Mouse (Mus musculus): ENCODE data around the gene Efna3.
A peak's percentile ranks its signal among the peaks of the same experiment; 100 is the strongest.

Efna3 gene

DNA sequence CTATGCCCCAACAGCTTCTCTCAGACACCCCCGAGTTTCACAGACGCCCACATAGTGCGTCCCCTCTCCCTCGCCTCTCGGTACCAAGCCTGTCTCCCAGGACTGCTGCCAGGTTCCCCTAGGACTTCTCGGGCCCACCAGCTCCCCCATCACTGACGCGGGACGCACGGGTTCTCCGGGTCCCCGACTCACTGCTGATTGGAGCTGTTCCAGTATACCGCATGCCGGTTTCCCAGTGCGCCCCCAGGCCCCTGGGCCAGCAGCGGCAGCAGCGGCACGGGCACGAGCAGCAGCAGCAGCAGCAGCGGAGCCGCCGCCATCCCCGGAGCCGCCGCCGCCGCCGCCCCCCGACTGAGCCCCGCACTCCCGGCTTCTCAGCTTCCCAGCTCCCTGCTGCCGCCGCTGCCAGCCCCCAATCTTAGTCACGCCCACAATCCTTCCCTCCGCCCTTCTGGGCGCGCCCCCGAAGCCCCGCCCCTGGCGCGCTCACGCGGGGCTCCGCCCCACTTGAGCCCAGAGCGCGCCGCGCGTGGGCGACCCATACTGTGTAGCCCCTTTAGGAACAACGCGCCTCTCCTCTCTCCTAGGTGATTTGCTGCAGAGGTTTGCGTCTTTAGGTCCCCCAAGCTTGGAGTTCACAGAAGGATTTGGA is at the start of gene Efna3:
TSS of gene Efna3 (minus strand) at position 452 of the 652 bp plus-strand sequence.
- no peak for DNase-seq (ENCODE audit: low read depth in 2 of 2, low spot score in 2 of 2)

DNA sequence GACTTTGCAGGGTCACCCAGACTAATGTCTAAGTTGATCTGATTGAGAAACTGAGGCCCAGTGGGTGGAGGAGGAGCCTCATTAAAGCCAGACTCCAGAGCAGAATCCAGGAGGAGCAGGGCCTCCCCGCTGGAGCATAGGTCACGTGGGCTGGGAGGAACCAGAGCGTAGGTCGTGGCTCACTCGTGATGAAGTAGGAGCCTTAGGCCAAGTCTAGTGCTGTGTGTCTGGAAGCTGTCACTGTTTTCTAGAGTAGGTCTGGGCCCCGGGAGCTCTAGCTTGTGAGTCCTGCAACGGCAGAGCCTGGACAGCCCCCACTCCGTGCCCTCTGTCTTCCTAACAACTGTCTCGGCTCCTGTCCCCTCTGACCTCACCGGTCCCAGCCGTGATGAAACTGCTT is 44.6 kb upstream of the Efna3 start:
- no peak for DNase-seq (ENCODE audit: low read depth in 2 of 2, low spot score in 2 of 2)

DNA sequence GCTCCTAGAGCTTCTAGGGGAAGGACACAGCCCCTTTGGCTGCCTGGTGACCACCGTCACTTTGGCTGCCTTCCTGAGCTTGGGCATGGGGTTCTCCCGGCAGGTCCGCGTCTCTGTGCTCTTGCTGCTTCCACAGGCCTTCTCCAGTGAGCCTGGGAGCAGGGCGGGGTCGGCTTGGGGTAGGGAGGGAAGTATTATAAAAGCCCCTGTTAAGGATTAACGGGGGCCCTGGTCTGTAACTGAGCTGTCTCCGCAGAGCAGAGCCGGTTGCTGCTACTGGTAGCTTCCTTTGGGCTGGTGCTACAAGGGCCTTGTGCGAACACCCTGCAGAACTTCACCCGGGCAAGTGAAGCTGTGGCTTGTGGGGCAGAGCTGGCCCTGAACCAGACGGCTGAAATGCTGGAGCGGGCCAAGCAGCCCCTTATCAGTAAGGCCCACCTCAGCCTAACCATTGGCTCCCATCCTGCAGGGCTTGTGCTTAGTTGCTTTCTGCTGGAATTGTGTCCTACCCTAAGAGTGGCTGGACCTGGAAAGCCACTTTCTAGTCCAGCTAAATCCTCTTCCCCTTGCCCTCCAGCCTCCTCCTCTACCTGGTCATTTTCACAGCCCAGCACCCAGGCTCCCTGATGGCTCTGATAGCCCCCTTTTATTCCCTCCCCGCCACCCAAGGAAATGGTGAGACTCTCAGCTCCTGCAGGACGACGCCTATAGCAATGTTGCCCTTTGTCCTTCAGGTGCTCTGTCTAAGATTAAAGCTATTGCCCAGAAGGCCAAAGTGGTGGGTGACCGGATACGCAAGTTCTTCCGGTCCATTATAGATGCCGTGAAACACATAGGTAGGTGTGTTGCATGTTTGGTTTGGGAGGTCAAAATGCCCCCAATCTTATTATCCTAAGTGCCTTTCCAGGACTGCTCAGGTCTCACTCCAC is 43.0 kb upstream of the Efna3 start:
- no peak for DNase-seq (ENCODE audit: low read depth in 2 of 2, low spot score in 2 of 2)

DNA sequence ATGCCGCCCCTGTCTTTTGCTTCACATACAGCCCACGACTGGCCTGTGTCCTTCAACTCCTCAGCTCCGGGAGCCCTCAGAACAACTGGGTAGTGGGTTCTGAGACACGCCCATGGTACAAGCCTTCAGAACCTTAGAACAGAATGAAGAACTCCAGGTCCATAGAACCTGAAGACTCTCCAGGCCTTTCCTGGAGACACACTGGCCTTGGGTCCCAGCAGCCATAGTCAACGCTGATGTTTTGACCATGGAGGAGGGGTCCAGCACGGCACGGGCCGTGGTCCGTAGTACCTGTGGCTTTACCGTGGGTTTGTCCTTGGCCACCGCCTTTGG is 42.4 kb upstream of the Efna3 start, which contains the start of gene Dcst1:
TSS of gene Dcst1 (minus strand) at position 101 of the 333 bp plus-strand sequence.
- no peak for DNase-seq (ENCODE audit: low read depth in 2 of 2, low spot score in 2 of 2)

DNA sequence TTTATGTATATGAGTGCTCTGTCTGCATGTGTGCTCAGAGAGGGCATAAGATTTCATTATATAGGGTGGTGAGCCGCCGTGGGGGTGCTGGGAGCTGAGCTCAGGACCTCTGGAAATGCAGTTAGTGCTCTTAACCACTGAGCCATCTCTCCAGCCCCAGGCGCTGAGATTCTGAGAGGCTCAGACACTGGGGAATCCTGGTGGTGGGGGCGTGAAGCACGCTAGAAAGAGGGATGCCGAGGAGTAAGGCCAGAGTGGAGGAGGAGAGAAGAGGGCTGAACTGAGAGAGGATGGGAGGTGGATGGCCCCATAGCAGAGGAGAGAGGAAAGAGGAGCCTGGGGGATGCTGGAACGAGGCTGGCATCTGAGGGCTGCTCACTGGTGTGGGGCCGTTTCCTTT is 41.9 kb upstream of the Efna3 start:
- DNase-seq (ENCODE audit: low read depth in 2 of 2, low spot score in 2 of 2): no peak

DNA sequence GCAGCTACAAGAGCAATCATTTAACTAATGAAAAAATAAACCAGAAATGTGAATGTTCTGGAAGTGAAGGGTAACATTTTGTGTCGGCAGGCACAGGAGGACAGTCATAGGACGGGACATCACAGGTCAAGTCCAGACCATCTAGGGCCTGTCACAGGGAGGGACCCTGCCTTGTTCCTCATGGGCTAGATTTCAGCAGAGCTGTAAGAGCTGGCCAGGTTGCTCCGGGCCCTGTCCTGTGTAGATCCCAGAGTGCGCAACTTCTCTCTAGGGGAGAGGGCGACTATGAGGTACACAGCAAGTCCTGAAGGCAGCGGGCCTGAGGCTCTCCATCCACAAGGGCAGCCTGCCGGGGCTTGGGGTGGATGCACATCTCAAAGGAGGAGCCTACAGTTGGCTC is 38.9 kb upstream of the Efna3 start, which contains the start of gene Dcst2:
TSS of gene Dcst2 (plus strand) at position 301 of the 400 bp plus-strand sequence.
- DNase-seq (ENCODE audit: low read depth in 2 of 2, low spot score in 2 of 2): no peak

DNA sequence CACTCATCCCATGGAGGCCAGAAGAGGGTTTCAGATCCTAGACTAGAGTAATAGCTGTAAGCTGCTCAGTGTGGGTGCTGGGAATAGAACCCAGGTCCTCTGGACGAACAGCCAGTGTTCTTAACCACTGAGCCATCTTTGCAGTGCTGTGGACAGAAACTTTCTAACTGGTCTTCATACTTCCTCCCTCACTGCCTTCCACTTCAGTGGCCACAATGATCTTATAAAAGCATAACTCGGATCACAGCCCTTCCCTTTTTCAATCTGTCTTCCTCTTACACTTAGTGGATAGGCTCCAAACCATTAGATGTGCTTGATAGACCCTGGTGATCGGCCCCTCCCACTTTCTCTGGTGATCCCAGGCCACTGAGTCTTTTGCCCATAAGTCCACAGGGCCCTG is 37.5 kb upstream of the Efna3 start:
- no peak for DNase-seq (ENCODE audit: low read depth in 2 of 2, low spot score in 2 of 2)

DNA sequence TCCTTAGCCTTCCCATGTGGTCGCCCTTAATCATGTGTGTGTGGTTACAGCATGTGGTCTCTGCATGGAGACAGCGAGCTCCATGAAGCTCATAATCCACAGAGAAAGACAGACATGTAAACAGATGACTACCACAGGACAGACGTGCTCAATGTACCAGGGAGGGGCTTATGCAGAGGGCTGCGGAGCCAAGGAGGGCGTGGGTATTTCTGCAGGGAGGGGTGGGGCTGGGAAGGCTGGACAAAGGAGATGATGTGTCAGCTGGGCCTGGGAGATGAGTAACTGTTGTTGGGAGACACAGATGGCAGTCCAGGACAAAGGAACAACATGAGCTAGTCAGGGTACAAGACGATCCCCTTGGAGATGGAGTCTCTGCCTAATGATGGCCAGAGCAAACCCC is 36.9 kb upstream of the Efna3 start:
- DNase-seq (ENCODE audit: low read depth in 2 of 2, low spot score in 2 of 2): no peak

DNA sequence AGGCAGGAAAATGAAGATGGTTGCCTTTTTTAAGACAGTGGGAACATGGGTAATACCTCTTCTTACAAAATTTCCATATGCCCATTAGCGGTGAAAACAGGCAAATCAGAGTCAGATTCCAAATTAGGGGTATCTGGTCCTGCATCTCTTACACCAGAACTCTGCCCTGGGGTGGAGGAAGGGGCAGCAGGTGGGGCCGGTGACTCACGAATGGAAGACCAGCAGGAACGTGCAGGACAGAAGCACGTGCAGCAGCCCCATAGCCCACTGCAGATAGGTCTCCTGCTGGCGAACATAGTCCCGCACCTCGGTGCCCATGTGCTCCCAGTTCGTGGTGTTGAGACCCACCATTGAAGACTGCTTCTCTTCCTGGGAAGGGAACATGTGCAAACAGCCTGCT is 33.3 kb upstream of the Efna3 start:
- DNase-seq (ENCODE audit: low read depth in 2 of 2, low spot score in 2 of 2): no peak

DNA sequence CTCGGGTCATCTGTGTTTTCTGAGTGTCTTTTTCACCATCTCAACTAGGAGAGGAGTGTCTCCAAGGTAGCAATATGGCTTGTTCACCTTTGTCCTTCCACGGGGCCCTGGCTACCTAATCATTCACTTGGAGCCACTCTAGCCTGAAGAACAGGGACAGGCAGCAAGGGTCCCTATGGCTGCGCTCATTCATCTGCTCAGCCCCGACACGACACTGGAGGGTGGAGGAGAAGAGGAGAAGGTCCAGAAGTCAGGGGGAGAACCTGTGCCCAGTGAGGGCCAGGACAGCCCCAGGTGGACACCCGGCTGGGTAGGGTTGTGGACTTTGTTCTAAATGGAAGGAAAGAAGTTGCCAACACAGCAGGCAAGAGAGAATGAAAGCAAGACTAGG is 32.7 kb upstream of the Efna3 start:
- DNase-seq (ENCODE audit: low read depth in 2 of 2, low spot score in 2 of 2): no peak

DNA sequence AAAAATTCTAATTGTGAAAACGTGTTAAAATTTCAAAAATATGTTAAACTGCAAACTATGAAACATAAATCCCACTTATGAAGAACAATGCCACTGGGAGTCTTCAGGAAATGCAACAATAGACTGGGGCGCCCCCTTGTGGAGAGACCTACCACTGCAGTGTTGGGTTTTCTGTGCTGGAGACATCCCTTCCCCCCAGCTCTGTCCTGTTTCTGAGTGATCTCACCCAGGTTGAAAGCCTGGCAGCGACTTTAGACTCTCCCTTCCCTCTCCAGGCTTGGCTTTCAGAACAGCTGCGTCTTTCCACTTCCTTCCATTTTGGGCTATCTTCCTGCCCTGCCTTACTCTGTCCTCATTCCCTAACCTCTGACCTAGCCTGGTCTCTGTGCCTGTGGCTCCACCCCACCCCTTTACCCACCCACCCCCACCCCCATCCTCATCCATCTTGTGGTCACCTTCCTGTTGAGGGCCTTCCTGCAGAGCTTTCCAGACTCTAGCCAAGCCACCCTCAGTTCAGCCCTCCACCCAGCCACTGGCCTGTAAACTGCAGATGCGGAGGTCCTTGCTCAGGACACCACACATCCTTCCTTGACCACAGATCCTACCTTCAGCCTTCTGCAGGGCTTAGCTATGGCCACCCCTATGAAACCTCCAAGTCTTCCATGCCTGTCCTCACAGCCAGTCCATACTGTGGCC is 32.2 kb upstream of the Efna3 start:
- peak; percentile 76 to 81 for DNase-seq (ENCODE audit: low read depth in 2 of 2, low spot score in 2 of 2)

DNA sequence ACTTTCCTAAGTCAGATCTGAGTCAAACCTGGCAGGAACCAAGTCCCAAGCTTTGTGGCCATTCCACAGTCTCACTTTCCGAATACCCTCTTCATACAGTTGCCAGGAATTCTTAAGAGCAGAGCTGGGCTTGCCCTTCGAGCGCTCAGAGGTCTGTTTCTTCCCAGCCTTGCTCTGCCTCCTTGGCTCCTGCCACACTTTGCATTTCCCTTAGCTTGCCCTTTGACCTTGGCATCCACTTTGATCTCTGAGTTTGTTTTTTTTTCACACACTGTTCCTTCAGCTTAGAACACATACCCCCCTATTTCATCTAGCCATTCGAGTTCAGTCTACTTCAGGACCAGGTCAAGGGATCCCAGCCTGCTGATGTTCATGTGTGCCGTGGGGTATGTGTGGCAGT is 28.5 kb upstream of the Efna3 start:
- DNase-seq (ENCODE audit: low read depth in 2 of 2, low spot score in 2 of 2): no peak

DNA sequence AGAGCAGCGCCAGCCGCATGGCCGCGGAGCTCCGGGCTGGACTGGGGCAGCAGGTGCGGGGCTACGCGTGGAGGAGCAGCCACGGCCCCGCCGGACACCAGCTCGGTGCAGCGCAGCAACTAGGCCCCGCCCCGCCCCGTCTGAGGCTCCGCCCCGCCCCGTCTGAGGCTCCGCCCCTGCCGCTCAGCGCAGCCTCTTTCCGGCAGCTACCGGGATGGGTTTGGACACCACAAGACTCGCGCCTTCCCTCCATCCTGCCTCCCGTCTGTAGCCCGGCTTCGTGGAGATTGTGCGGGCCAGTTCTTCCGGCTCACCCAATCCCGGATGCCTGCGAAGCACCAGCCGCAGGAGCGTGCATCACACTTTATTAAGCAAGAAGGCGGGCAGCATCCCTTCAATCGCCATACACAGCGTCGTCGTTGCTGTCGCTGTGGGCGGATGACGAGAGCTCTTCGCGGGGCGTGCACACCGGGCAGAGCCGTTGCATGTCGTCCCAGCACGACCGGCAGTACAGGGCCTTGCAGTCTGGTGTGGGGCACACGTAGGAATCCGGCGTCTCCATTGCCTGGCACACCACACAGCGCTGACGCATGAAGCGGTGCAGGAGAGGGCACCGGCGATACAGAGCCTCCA is 27.2 kb upstream of the Efna3 start, which contains the start of gene Adam15:
TSS of gene Adam15 (minus strand) at position 128 of the 633 bp plus-strand sequence.
- peak; percentile 73 to 85 for DNase-seq (ENCODE audit: low read depth in 2 of 2, low spot score in 2 of 2)

DNA sequence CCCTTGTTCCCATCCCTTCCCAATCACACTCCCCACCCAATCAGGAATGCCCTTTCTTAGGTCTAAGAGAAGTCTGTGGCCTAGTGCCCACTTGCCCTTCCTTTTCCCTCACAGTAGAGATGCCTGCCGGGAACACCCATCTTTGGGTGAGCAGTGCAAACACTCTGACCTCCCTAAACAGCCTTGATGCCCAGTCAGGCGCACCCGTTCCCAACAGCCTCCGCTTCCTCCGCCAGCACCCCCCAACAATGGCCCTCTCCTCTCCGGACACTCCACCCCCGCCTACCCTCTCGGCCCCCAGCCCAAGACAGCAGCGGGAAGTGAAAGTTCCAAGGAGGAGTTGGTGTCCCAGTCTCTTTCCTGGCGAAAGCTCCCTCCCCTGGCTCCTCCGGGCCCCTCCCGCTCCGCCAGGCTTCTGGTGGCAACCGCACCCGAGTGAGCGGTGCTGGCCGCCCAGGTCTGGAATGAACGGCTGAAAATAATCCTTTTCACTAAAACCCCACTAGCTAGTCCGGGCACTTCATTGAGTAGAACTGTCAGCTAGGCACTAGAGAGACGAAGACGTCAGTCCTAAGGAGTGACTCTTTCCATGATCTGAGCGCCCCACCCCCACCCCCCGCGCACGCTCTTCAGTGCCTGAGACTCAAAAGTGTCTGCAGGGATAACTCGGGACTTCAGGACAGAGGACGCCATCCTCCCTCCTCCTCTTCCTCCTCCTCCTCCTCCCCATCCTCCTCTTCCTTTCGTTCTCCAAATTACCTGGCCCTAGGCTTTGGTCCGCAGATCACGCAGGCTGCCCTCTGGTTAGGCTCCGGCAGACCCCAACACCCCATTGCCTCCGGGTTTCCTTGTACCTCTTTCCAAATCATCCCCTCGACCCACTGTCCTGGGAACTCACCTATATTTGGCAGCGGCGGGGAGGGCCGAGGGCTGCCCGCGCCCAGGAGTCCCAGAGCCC is 26.4 kb upstream of the Efna3 start:
- no peak for DNase-seq (ENCODE audit: low read depth in 2 of 2, low spot score in 2 of 2)

DNA sequence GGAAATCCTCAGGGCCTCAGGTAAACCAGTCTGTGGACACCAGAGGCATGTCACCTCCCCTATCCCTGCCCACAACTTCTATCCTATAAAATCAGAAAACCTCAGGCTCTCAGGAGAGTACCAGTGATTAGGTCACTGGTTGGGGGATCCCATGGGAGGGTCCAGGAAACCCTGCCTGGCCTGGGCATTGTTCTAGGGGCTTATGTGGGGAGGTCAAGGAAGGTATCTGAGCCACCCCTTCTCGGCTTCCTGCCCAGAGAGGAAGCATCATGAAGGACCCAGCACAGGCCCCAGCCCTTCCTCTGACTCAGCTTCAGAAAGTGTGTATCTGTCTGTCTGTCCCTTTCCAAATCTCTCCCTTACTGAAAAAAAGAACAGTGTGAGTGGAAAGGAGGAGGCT is 25.2 kb upstream of the Efna3 start:
- DNase-seq (ENCODE audit: low read depth in 2 of 2, low spot score in 2 of 2): no peak

DNA sequence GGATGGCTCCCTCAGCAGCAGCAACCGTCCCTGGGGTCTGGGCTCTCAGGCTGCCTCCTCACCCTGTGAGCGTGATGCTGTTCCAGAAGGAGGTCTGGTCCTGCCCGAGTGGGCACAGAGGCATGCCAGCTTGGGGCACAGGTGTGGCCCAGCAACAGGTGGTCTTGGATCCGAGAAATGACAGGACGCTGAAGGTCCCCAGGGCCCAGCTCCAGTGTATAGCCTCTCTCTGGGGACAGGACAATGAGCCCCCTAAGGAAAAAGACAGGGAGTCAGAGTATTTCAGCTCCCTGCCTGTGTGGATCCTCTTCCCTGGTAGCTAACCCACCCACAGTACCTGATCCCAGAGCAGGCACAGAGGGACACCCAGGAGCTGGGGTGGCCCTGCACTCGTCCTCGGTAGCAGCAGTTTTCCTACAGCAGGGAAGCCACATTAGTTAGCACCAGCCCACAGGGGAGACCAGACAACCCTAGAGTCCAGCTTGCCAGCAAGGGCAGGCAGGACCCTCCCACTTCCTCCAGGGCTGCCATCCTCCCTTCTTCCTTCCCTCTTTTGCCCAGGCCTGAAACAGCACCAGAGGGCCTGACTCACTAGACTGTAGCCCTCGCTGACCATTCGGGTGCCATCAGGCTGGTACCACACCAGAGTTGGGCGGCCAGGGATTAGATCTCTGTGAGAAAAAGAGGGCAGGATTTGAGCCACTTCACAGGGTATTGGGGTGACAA is 24.2 kb upstream of the Efna3 start:
- DNase-seq (ENCODE audit: low read depth in 2 of 2, low spot score in 2 of 2): no peak

DNA sequence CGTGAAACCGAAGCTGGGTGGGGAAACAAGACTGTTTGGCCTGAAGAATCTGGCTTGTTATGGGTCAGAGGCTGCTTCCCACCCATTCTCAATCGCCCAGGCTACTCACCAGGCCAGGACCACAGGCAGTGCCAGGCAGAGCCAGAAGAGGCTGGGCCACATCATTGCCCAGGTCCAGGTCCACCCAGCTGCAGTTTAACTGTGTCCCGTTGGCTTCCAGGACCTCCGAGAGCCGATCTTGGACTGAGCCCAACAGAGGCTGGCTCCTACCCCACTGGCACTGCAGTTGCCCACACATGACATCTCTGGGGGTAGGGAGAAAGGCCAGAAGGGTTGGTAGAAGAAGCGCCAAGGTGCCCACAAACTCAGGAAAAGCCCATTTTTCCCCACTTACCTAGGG is 20.5 kb upstream of the Efna3 start:
- DNase-seq (ENCODE audit: low read depth in 2 of 2, low spot score in 2 of 2): no peak

DNA sequence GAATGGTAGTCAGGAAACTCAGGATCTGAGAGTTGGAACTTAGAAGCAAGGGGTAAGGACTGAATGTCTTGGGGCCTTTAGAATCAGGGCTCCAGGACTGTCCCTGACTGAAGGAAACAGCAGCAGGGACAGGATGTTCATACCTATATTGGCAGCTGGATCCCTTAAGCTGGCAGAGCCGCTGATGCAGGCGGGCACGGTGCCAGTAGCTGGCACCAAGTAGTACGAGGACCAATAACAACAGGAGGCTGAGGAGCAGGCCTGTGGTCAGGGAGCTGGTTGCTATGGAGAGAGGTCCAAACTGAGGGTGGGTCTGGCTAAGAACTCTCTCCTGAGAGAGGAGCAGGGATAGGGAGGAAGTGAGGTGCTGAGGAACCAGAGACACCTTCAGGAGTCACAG is 19.0 kb upstream of the Efna3 start:
- no peak for DNase-seq (ENCODE audit: low read depth in 2 of 2, low spot score in 2 of 2)

DNA sequence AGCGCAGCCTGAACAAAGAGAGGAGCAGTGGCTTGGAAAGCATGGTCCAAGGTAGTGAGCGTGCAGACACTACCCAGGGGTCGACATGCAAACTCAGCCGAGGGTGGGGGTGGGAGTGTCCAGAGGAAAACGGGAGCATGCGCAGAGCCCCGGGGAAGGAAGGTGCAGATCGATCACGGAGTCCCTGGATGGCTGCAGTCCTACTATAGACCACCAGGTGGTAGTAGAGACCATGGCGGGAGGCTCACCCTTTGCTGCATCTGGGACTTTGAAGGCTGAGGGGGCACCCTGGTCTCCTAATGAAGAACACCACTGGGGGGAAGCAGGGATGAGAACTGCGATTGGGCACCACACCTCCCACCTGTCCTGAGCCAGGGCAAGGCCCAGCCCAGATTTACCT is 17.7 kb upstream of the Efna3 start:
- peak; percentile 69 to 80 for DNase-seq (ENCODE audit: low read depth in 2 of 2, low spot score in 2 of 2)

DNA sequence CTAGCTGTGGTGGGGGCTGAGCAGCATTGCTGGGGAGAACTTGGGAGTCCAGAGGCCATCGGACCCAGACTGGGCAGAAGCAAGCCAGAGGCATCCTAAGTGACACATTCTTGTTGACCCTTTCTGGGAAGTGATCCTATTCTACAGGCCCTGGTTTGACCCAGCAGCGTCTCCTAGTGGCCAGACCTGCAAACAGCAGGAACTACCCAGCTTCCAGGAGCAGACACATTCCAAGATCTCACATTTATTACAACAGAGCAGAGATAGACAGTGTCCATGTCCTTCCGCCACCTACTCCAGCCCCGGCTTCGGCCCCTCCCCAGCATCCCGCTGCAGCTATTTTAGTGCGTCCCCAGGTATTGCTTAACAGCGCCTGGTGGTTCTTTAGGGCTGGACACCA is 16.7 kb upstream of the Efna3 start:
- DNase-seq (ENCODE audit: low read depth in 2 of 2, low spot score in 2 of 2): peak in 1 of 2 experiments; percentile 54

All from CD8-positive naive resting alpha-beta T cell, adult 2 months (primary cell).